Mouse (Mus musculus): Measurements from ENCODE around the gene Map4k3. TPM values are rescaled to one million over a fixed set of nuclear protein-coding genes. Genes with fewer than 3 reads are reported as not detected.
A peak's percentile ranks its signal among the peaks of the same experiment; 100 is the strongest.
"Not testable (repeated sequence)": the region's sequence is repeated elsewhere in the genome, so short reads cannot be mapped to it uniquely, and the experiment has no call there.

Map4k3 gene
- polyA plus RNA-seq, 1 experiment from 2014 or later, result 36.5 TPM

GRCm38 (mm10) chr17:80733121-80733800 lies 5.0 kb upstream of the Map4k3 start:
- H3K4me2 ChIP-seq (replicated peaks; ENCODE audit: low read depth, low read length), result no peak overlapping the region
- no peaks in the 10 kb centered on the region for H3K27me3 ChIP-seq (ENCODE audit: control insufficient read depth, insufficient read depth, low read length)
- 0 out of 2 replicates have a peak, but pooled peaks cover 6% of the 10 kb centered on the region for H3K4me1 ChIP-seq (ENCODE audit: control insufficient read depth, insufficient read depth, low read length)
- no peaks in the 10 kb centered on the region for H3K36me3 ChIP-seq (ENCODE audit: control insufficient read depth, insufficient read depth, low read length)
- H3K27ac ChIP-seq (ENCODE audit: low read depth, low read length), result no peak overlapping the region
- ATAC-seq (ENCODE audit: low FRiP score, low TSS enrichment), result no peak
- 83% methylated on average over 12 of the region's 12 CpGs for WGBS
- no peak overlapping the region for H3K4me3 ChIP-seq (ENCODE audit: low read length)
- H3K9ac ChIP-seq (ENCODE audit: low read depth, low read length), result no peak overlapping the region
- H3K9me3 ChIP-seq (ENCODE audit: control insufficient read depth, low read length), result no peaks in the 10 kb centered on the region

GRCm38 (mm10) chr17:80732256-80732655 lies 4.0 kb upstream of the Map4k3 start:
- Histone ChIP-seq H3K36me3 (ENCODE audit: control insufficient read depth, insufficient read depth, low read length) (no peaks in the 10 kb centered on the region), H3K9me3 (ENCODE audit: control insufficient read depth, low read length) (no peaks in the 10 kb centered on the region), H3K27ac (ENCODE audit: low read depth, low read length) (no peak overlapping the region), H3K9ac (ENCODE audit: low read depth, low read length) (no peak overlapping the region), H3K4me2 (replicated peaks; ENCODE audit: low read depth, low read length) (no peak overlapping the region), H3K27me3 (ENCODE audit: control insufficient read depth, insufficient read depth, low read length) (no peaks in the 10 kb centered on the region), H3K4me3 (ENCODE audit: low read length) (no peak overlapping the region), H3K4me1 (ENCODE audit: control insufficient read depth, insufficient read depth, low read length) (0 out of 2 replicates have a peak, but pooled peaks cover 6% of the 10 kb centered on the region)
- no peak for ATAC-seq (ENCODE audit: low FRiP score, low TSS enrichment)
- WGBS, result 81% methylated on average over 4 of the region's 4 CpGs

DNA sequence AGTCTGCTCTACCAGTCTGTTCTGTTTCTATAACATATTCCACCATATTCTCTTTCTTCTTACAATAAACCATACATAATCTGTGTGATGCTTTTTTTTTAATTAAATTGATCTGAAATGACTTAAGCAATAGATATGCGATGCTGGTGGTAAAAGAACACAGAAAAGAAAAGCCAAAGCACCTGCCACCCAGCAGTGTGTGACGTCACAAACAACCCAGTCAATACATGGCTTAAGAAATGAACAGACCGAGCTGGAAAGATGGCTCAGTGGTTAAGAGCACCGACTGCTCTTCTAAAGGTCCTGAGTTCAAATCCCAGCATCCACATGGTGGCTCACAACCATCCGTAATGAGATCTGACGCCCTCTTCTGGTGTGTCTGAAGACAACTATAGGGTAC lies 2.0 kb upstream of the Map4k3 start:
- not testable (repeated sequence) for H3K4me3 ChIP-seq (ENCODE audit: low read length); H3K9me3 ChIP-seq (ENCODE audit: control insufficient read depth, low read length); H3K27ac ChIP-seq (ENCODE audit: low read depth, low read length); H3K36me3 ChIP-seq (ENCODE audit: control insufficient read depth, insufficient read depth, low read length); ATAC-seq (ENCODE audit: low FRiP score, low TSS enrichment); H3K9ac ChIP-seq (ENCODE audit: low read depth, low read length); H3K27me3 ChIP-seq (ENCODE audit: control insufficient read depth, insufficient read depth, low read length); H3K4me2 ChIP-seq (replicated peaks; ENCODE audit: low read depth, low read length)
- WGBS, result 90% methylated on average over 6 of the region's 6 CpGs
- H3K4me1 ChIP-seq (ENCODE audit: control insufficient read depth, insufficient read depth, low read length), result peaks cover 15% of the 10 kb centered on the region

- Histone ChIP-seq H3K36me3 (ENCODE audit: control insufficient read depth, insufficient read depth, low read length) (no peaks in the 10 kb centered on the region), H3K9ac (ENCODE audit: low read depth, low read length) (no peak overlapping the region), H3K4me2 (replicated peaks; ENCODE audit: low read depth, low read length) (no peak overlapping the region), H3K27me3 (ENCODE audit: control insufficient read depth, insufficient read depth, low read length) (no peaks in the 10 kb centered on the region), H3K4me1 (ENCODE audit: control insufficient read depth, insufficient read depth, low read length) (peaks cover 15% of the 10 kb centered on the region), H3K9me3 (ENCODE audit: control insufficient read depth, low read length) (no peaks in the 10 kb centered on the region), H3K4me3 (ENCODE audit: low read length) (no peak overlapping the region), H3K27ac (ENCODE audit: low read depth, low read length) (no peak overlapping the region)
- 76% methylated on average over 5 of the region's 5 CpGs for WGBS
- no peak for ATAC-seq (ENCODE audit: low FRiP score, low TSS enrichment)
Observed at GRCm38 (mm10) chr17:80729825-80730224, 1.5 kb upstream of the Map4k3 start.

DNA sequence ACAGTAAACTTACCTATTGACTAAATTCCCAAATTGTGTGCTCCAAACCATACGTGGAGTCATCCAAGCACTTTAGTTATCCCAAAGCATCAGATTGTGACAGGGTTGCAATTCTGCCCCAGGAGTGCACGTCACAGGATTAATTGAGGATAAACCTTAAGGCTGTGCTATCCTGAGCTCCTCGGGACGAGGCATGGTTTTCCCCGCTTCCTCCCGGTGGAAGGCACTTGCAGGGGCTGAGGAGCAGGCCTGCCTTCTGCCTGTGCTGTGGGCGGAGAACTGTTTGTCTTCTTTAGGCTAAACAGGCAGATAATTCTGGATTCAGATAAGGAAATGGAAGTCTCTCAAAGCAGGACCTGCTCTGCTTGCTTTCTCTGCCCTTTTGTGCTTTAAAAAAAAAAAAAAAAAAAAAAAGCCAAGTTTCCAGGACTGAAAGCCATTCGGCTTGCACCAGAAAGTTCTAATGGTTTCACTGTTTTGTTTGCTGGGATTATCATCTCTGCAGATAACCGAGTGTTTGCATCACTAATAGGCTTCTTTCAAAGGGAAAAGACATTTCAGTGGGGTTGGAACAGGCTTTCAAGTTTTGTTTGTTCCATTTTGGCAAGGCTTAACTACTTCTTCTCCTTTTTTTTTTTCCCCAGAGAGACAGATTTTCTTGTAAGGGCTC lies 930 bp upstream of the Map4k3 start:
- Histone ChIP-seq H3K9ac (ENCODE audit: low read depth, low read length) (no peak overlapping the region), H3K27ac (ENCODE audit: low read depth, low read length) (peak overlapping the region; percentile 21; the same call in 1 of the 2 replicates), H3K4me1 (ENCODE audit: control insufficient read depth, insufficient read depth, low read length) (peaks cover 15% of the 10 kb centered on the region), H3K9me3 (ENCODE audit: control insufficient read depth, low read length) (no peaks in the 10 kb centered on the region), H3K4me3 (ENCODE audit: low read length) (no peak overlapping the region), H3K27me3 (ENCODE audit: control insufficient read depth, insufficient read depth, low read length) (no peaks in the 10 kb centered on the region), H3K36me3 (ENCODE audit: control insufficient read depth, insufficient read depth, low read length) (no peaks in the 10 kb centered on the region), H3K4me2 (replicated peaks; ENCODE audit: low read depth, low read length) (no peak overlapping the region)
- WGBS, result 36% methylated on average over 9 of the region's 9 CpGs
- ATAC-seq (ENCODE audit: low FRiP score, low TSS enrichment), result no peak

GRCm38 (mm10) chr17:80727341-80727951 lies 839 bp downstream of the Map4k3 start:
- peaks cover 17% of the 10 kb centered on the region for H3K4me1 ChIP-seq (ENCODE audit: control insufficient read depth, insufficient read depth, low read length)
- no peaks in the 10 kb centered on the region for H3K27me3 ChIP-seq (ENCODE audit: control insufficient read depth, insufficient read depth, low read length)
- H3K9ac ChIP-seq (ENCODE audit: low read depth, low read length), result peak overlapping the region; percentile 97
- no peaks in the 10 kb centered on the region for H3K9me3 ChIP-seq (ENCODE audit: control insufficient read depth, low read length)
- peak overlapping the region; percentile 75 for H3K4me2 ChIP-seq (replicated peaks; ENCODE audit: low read depth, low read length)
- peak overlapping the region; percentile 97 for H3K27ac ChIP-seq (ENCODE audit: low read depth, low read length)
- H3K36me3 ChIP-seq (ENCODE audit: control insufficient read depth, insufficient read depth, low read length), result no peaks in the 10 kb centered on the region
- ATAC-seq (ENCODE audit: low FRiP score, low TSS enrichment), result peak; percentile 71
- peak overlapping the region; percentile 87 for H3K4me3 ChIP-seq (ENCODE audit: low read length)
- WGBS, result under 1% methylated on average over 17 of the region's 54 CpGs

DNA sequence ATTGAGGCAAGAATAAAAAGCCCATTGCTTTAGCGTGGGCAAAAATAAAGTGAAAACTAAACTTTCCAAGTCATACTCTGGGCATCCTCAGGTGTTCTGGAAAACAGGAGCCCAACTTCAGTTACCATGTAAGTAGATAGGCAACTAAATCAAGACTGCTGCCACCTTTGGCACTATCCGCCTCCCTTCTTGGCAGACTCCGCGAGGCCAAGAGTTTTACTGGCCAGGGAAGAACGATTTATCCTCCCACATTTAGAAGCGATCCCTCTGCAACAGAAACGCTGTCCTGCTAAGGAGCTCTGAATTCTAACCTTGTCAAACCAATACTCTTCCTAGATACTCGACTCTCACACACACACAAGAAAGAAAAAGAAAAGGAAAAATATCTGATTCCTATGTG lies 1.5 kb downstream of the Map4k3 start:
- peak overlapping the region; percentile 97; the same call in 1 of the 2 replicates for H3K9ac ChIP-seq (ENCODE audit: low read depth, low read length)
- no peak for ATAC-seq (ENCODE audit: low FRiP score, low TSS enrichment)
- H3K27me3 ChIP-seq (ENCODE audit: control insufficient read depth, insufficient read depth, low read length), result no peaks in the 10 kb centered on the region
- H3K4me3 ChIP-seq (ENCODE audit: low read length), result peak overlapping the region; percentile 87
- H3K4me2 ChIP-seq (replicated peaks; ENCODE audit: low read depth, low read length), result peak overlapping the region; percentile 75
- peaks cover 24% of the 10 kb centered on the region for H3K4me1 ChIP-seq (ENCODE audit: control insufficient read depth, insufficient read depth, low read length)
- H3K27ac ChIP-seq (ENCODE audit: low read depth, low read length), result no peak overlapping the region
- H3K36me3 ChIP-seq (ENCODE audit: control insufficient read depth, insufficient read depth, low read length), result no peaks in the 10 kb centered on the region; the same call in 1 of the 2 replicates
- H3K9me3 ChIP-seq (ENCODE audit: control insufficient read depth, low read length), result no peaks in the 10 kb centered on the region
- WGBS, result 8% methylated on average over 8 of the region's 8 CpGs

GRCm38 (mm10) chr17:80723092-80723491 lies 5.2 kb downstream of the Map4k3 start:
- Histone ChIP-seq H3K4me1 (ENCODE audit: control insufficient read depth, insufficient read depth, low read length) (peaks cover 21% of the 10 kb centered on the region), H3K36me3 (ENCODE audit: control insufficient read depth, insufficient read depth, low read length) (no peaks in the 10 kb centered on the region; the same call in 1 of the 2 replicates)
- 82% methylated on average over 6 of the region's 6 CpGs for WGBS

DNA sequence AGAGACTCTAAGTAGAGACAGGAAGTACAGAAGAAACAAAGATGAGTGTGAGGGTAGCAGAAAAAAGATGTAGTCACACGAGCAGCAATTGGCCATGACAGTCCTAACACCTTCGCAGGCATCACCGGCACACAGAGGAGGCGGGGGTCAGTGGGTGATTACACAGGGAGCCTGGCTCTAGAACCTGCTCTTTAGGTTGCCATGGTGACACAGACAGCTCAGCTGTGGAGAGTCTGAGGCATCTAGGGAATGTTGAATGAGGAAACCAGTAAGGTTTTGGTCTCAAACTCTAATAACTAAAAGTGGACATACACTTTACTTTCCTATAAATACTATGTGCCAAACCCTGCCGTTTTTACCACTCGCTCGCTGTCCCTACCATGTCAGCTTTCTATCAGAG lies 6.6 kb downstream of the Map4k3 start:
- H3K4me3 ChIP-seq (ENCODE audit: low read length), result no peak overlapping the region
- no peak overlapping the region for H3K4me2 ChIP-seq (replicated peaks; ENCODE audit: low read depth, low read length)
- H3K4me1 ChIP-seq (ENCODE audit: control insufficient read depth, insufficient read depth, low read length), result peaks cover 20% of the 10 kb centered on the region
- no peaks in the 10 kb centered on the region for H3K9me3 ChIP-seq (ENCODE audit: control insufficient read depth, low read length)
- no peaks in the 10 kb centered on the region; the same call in 1 of the 2 replicates for H3K36me3 ChIP-seq (ENCODE audit: control insufficient read depth, insufficient read depth, low read length)
- WGBS, result 62% methylated on average over 7 of the region's 7 CpGs
- H3K27me3 ChIP-seq (ENCODE audit: control insufficient read depth, insufficient read depth, low read length), result no peaks in the 10 kb centered on the region
- H3K9ac ChIP-seq (ENCODE audit: low read depth, low read length), result no peak overlapping the region
- ATAC-seq (ENCODE audit: low FRiP score, low TSS enrichment), result no peak
- no peak overlapping the region; the same call in 1 of the 2 replicates for H3K27ac ChIP-seq (ENCODE audit: low read depth, low read length)

More at GRCm38 (mm10) chr17:80723092-80723491, 5.2 kb downstream of the Map4k3 start:
- no peak overlapping the region for H3K9ac ChIP-seq (ENCODE audit: low read depth, low read length)
- no peak for ATAC-seq (ENCODE audit: low FRiP score, low TSS enrichment)
- H3K27ac ChIP-seq (ENCODE audit: low read depth, low read length), result no peak overlapping the region
- no peaks in the 10 kb centered on the region for H3K27me3 ChIP-seq (ENCODE audit: control insufficient read depth, insufficient read depth, low read length)
- no peak overlapping the region for H3K4me3 ChIP-seq (ENCODE audit: low read length)
- no peak overlapping the region for H3K4me2 ChIP-seq (replicated peaks; ENCODE audit: low read depth, low read length)
- no peaks in the 10 kb centered on the region for H3K9me3 ChIP-seq (ENCODE audit: control insufficient read depth, low read length)

All from kidney, embryonic 14.5 days (tissue).